Mouse (Mus musculus) kidney, adult 2 months (tissue): ENCODE data around the gene Stk39.

Experiments
- CTCF ChIP-seq: fragments of 200-500 bp; conservative IDR thresholded peaks from 2 replicates; pipeline ENCODE4 v1.5.1; 2011; ENCODE audit warnings: low read depth, mild to moderate bottlenecking, control low read depth, low read length, moderate library complexity, mixed read lengths; ENCODE audit not compliant: insufficient read depth, insufficient read length
- POLR2A ChIP-seq: fragments of 200-500 bp; IDR thresholded peaks from one replicate; pipeline ENCODE4 v1.6.1; 2011; ENCODE audit warnings: low read depth, low read length, control low read depth

- TF ChIP-seq CTCF (no peak), POLR2A (no peak)
These were observed 35.8 kb downstream of the Stk39 start for GRCm38 (mm10) chr2:68436305-68436704.
